Comparison of ENCODE assay signal across 9 mouse cellular contexts in genomic region chr7:126775185-126775977, GRCm38 (mm10). TPM values are rescaled to one million over a fixed set of nuclear protein-coding genes. Genes with fewer than 3 reads are reported as not detected.
DNase-seq lines count a peak whose midpoint lies in the region; ATAC-seq lines count a peak whose summit lies in the region.
"Had no signal": no experiment of that assay in that cellular context is flagged by ENCODE, and none has a peak within 500 bp of the region (broad histone marks: within the 10 kb centered on the region; RNA-seq: fewer than 3 reads in every experiment).

No protein-coding gene starts in this region.

- 76% methylated on average over 10 of the region's 10 CpGs for WGBS in heart, embryonic 11.5 days (ENCODE audit: insufficient replicate concordance)
- WGBS in liver, embryonic 12.5 days (ENCODE audit: insufficient replicate concordance) = 79% methylated on average over 10 of the region's 10 CpGs

- no peaks in the 10 kb centered on the region for H3K27me3 ChIP-seq in heart, embryonic 11.5 days (ENCODE audit: control insufficient read depth, insufficient read depth, low read length)
- no peaks in the 10 kb centered on the region for H3K27me3 ChIP-seq in liver, embryonic 12.5 days (replicated peaks)

- peak overlapping the region; percentile 78 for H3K4me2 ChIP-seq in heart, embryonic 11.5 days
- H3K4me2 ChIP-seq in liver, embryonic 12.5 days = peak overlapping the region; percentile 92; the same call in 1 of the 2 replicates

- peaks cover 26% of the 10 kb centered on the region for H3K4me1 ChIP-seq in heart, embryonic 11.5 days (ENCODE audit: control insufficient read depth, insufficient read depth, low read length)
- H3K4me1 ChIP-seq in liver, embryonic 12.5 days = peaks cover 68% of the 10 kb centered on the region

- H3K9ac ChIP-seq in heart, embryonic 11.5 days (ENCODE audit: low read depth, low read length) = no peak overlapping the region
- peak overlapping the region; percentile 33 for H3K9ac ChIP-seq in liver, embryonic 12.5 days

- ATAC-seq in heart, embryonic 11.5 days (replicated peaks; ENCODE audit: insufficient number of reproducible peaks, low FRiP score, low TSS enrichment) = no peak
- no peak for ATAC-seq in liver, embryonic 12.5 days
- no peak for ATAC-seq in monocyte, adult 5-6 weeks (replicated peaks; ENCODE audit: insufficient number of reproducible peaks, low FRiP score, low TSS enrichment, poor library complexity, severe bottlenecking)

- H3K27ac ChIP-seq in heart, embryonic 11.5 days (ENCODE audit: low read depth, low read length) = peak overlapping the region; percentile 63
- H3K27ac ChIP-seq in liver, embryonic 12.5 days = peak overlapping the region; percentile 91; the same call in 1 of the 2 replicates

- H3K9me3 ChIP-seq in heart, embryonic 11.5 days (replicated peaks; ENCODE audit: control insufficient read depth, low read length) = no peaks in the 10 kb centered on the region
- H3K9me3 ChIP-seq in liver, embryonic 12.5 days (replicated peaks) = no peaks in the 10 kb centered on the region

- peaks cover 3% of the 10 kb centered on the region; the same call in 1 of the 2 replicates for H3K36me3 ChIP-seq in heart, embryonic 11.5 days (ENCODE audit: control insufficient read depth, insufficient read depth, low read length)
- H3K36me3 ChIP-seq in liver, embryonic 12.5 days = peaks cover 29% of the 10 kb centered on the region

- DNase-seq in heart, adult 9 months (ENCODE audit: low spot score in 2 of 2) = no peak
- DNase-seq in thymus, postnatal 25 days = peak; percentile 45
- DNase-seq in thymus, postnatal 0 days (ENCODE audit: low spot score) = no peak
- DNase-seq in ovary, postnatal 14 days (ENCODE audit: low spot score) = no peak
- DNase-seq in Muller cell, postnatal 12 days (ENCODE audit: inconsistent ontology term) = no peak
- DNase-seq: lung, postnatal 14 days had no signal

- no peak overlapping the region for H3K4me3 ChIP-seq in heart, embryonic 11.5 days (ENCODE audit: low read depth, low read length)
- H3K4me3 ChIP-seq in liver, embryonic 12.5 days = no peak overlapping the region

RNA-seq across cellular contexts. Expression of gene Ypel3, which starts 1.4 kb away (rescaled TPM):
- polyA plus RNA-seq in heart, embryonic 11.5 days (2014; fragmentation: Nextera tagmentation; extraction: Ambion mirVana) = 79.6 and 84.9 TPM in 2 replicates
- polyA plus RNA-seq in thymus, postnatal 0 days (2015; fragmentation: Nextera tagmentation; extraction: Ambion mirVana) = 153 and 180 TPM in 2 replicates
- 77.2 and 78.5 TPM in 2 replicates for polyA plus RNA-seq in liver, embryonic 12.5 days (2016; fragmentation: Nextera tagmentation; extraction: Ambion mirVana)
- total RNA-seq in monocyte, adult 5-6 weeks (2017) = 139 to 175 TPM (median 161 TPM) in 3 replicates

RNA-seq across cellular contexts. Expression of gene Tbx6, which starts 5.9 kb away (rescaled TPM):
- 0.31 and 0.45 TPM in 2 replicates for polyA plus RNA-seq in heart, embryonic 11.5 days (2014; fragmentation: Nextera tagmentation; extraction: Ambion mirVana)
- 0.28 and 0.48 TPM in 2 replicates for polyA plus RNA-seq in thymus, postnatal 0 days (2015; fragmentation: Nextera tagmentation; extraction: Ambion mirVana)
- polyA plus RNA-seq in liver, embryonic 12.5 days (2016; fragmentation: Nextera tagmentation; extraction: Ambion mirVana) = 0.33 and 0.50 TPM in 2 replicates
- 2.0 to 3.8 TPM (median 2.2 TPM) in 3 replicates for total RNA-seq in monocyte, adult 5-6 weeks (2017)

RNA-seq across cellular contexts. Expression of gene Gdpd3, which starts 9.2 kb away (rescaled TPM):
- polyA plus RNA-seq in heart, embryonic 11.5 days (2014; fragmentation: Nextera tagmentation; extraction: Ambion mirVana) = 0.92 and 1.4 TPM in 2 replicates
- polyA plus RNA-seq in thymus, postnatal 0 days (2015; fragmentation: Nextera tagmentation; extraction: Ambion mirVana) = 1.6 TPM in 2 replicates
- polyA plus RNA-seq in liver, embryonic 12.5 days (2016; fragmentation: Nextera tagmentation; extraction: Ambion mirVana) = 0.54 and 0.78 TPM in 2 replicates
- 18.3 to 26.4 TPM (median 23.7 TPM) in 3 replicates for total RNA-seq in monocyte, adult 5-6 weeks (2017)

RNA-seq across cellular contexts. Expression of gene Mapk3, which starts 16.0 kb away (rescaled TPM):
- 48.2 and 52.1 TPM in 2 replicates for polyA plus RNA-seq in heart, embryonic 11.5 days (2014; fragmentation: Nextera tagmentation; extraction: Ambion mirVana)
- polyA plus RNA-seq in thymus, postnatal 0 days (2015; fragmentation: Nextera tagmentation; extraction: Ambion mirVana) = 35.6 and 37.4 TPM in 2 replicates
- polyA plus RNA-seq in liver, embryonic 12.5 days (2016; fragmentation: Nextera tagmentation; extraction: Ambion mirVana) = 23.7 and 25.0 TPM in 2 replicates
- total RNA-seq in monocyte, adult 5-6 weeks (2017) = 40.9 to 55.3 TPM (median 48.6 TPM) in 3 replicates

RNA-seq across cellular contexts. Expression of gene Ppp4c, which starts 16.9 kb away (rescaled TPM):
- 204 and 213 TPM in 2 replicates for polyA plus RNA-seq in heart, embryonic 11.5 days (2014; fragmentation: Nextera tagmentation; extraction: Ambion mirVana)
- polyA plus RNA-seq in thymus, postnatal 0 days (2015; fragmentation: Nextera tagmentation; extraction: Ambion mirVana) = 306 TPM in 2 replicates
- polyA plus RNA-seq in liver, embryonic 12.5 days (2016; fragmentation: Nextera tagmentation; extraction: Ambion mirVana) = 191 and 205 TPM in 2 replicates
- 235 to 253 TPM (median 240 TPM) in 3 replicates for total RNA-seq in monocyte, adult 5-6 weeks (2017)
